In genomic region chr11:68900519-68901350, GRCm38 (mm10) we compare ENCODE assay signal across 9 mouse cellular contexts. TPM values are rescaled to one million over a fixed set of nuclear protein-coding genes. Genes with fewer than 3 reads are reported as not detected.
DNase-seq lines count a peak whose midpoint lies in the region; ATAC-seq and TF ChIP-seq lines count a peak whose summit lies in the region.
"Had no signal": no experiment of that assay in that cellular context is flagged by ENCODE, and none has a peak within 500 bp of the region (broad histone marks: within the 10 kb centered on the region; RNA-seq: fewer than 3 reads in every experiment).

No protein-coding gene starts in this region.

- H3K9ac ChIP-seq in embryonic facial prominence, embryonic 14.5 days (ENCODE audit: low read depth, low read length): peak overlapping the region; percentile 99
- H3K9ac ChIP-seq in intestine, embryonic 14.5 days (ENCODE audit: low read length): peak overlapping the region; percentile 27
- H3K9ac ChIP-seq in neural tube, embryonic 14.5 days (replicated peaks; ENCODE audit: low read depth, low read length): peak overlapping the region; percentile 51

- WGBS in lung, adult 2 months: 26% methylated on average over 31 of the region's 31 CpGs
- WGBS in embryonic facial prominence, embryonic 14.5 days: 22% methylated on average over 31 of the region's 31 CpGs
- WGBS in intestine, embryonic 14.5 days: 26% methylated on average over 31 of the region's 31 CpGs
- WGBS in neural tube, embryonic 14.5 days: 28% methylated on average over 31 of the region's 31 CpGs

- H3K4me2 ChIP-seq in embryonic facial prominence, embryonic 14.5 days (ENCODE audit: low read depth, low read length): peak overlapping the region; percentile 64
- H3K4me2 ChIP-seq in intestine, embryonic 14.5 days (ENCODE audit: low read length): peak overlapping the region; percentile 52
- peak overlapping the region; percentile 63 for H3K4me2 ChIP-seq in neural tube, embryonic 14.5 days (ENCODE audit: low read depth, low read length)

- no peak for DNase-seq in lung, adult 2 months
- DNase-seq in lung, postnatal 14 days: no peak
- no peak for DNase-seq in embryonic facial prominence, embryonic 14.5 days (ENCODE audit: low spot score)
- DNase-seq in intestine, embryonic 14.5 days (ENCODE audit: low spot score): no peak
- no peak for DNase-seq in adrenal gland, postnatal 4 days (ENCODE audit: low spot score in 2 of 2)
- no peak for DNase-seq in cerebellum, adult 18-20 months
- DNase-seq in spleen, postnatal 14 days (ENCODE audit: low spot score in 2 of 2): no peak

- no peaks in the 10 kb centered on the region; the same call in 1 of the 2 replicates for H3K4me1 ChIP-seq in lung, adult 2 months (ENCODE audit: control insufficient read depth, insufficient read depth, low read length)
- H3K4me1 ChIP-seq in embryonic facial prominence, embryonic 14.5 days (ENCODE audit: control insufficient read depth, insufficient read depth, low read length): no peaks in the 10 kb centered on the region; the same call in 1 of the 2 replicates
- peaks cover 6% of the 10 kb centered on the region for H3K4me1 ChIP-seq in intestine, embryonic 14.5 days (replicated peaks; ENCODE audit: control insufficient read depth, insufficient read depth, low read length)
- H3K4me1 ChIP-seq in neural tube, embryonic 14.5 days (ENCODE audit: control insufficient read depth, insufficient read depth, low read length): peaks cover 7% of the 10 kb centered on the region

- no peak for TF ChIP-seq CTCF in lung, adult 2 months (IDR thresholded peaks at IDR 0.05; ENCODE audit: insufficient read depth, low read length)

- peak overlapping the region; percentile 55 for H3K4me3 ChIP-seq in lung, adult 2 months (replicated peaks; ENCODE audit: extremely low read depth, low read depth, low read length)
- peak overlapping the region; percentile 58 for H3K4me3 ChIP-seq in embryonic facial prominence, embryonic 14.5 days (ENCODE audit: low read depth, low read length)
- H3K4me3 ChIP-seq in intestine, embryonic 14.5 days (ENCODE audit: low read depth, low read length): peak overlapping the region; percentile 99
- H3K4me3 ChIP-seq in neural tube, embryonic 14.5 days (ENCODE audit: low read depth, low read length): peak overlapping the region; percentile 72

- TF ChIP-seq POLR2A in lung, adult 2 months (IDR thresholded peaks at IDR 0.05; ENCODE audit: borderline replicate concordance, extremely low read depth, low read depth, low read length): no peak

- no peaks in the 10 kb centered on the region for H3K9me3 ChIP-seq in embryonic facial prominence, embryonic 14.5 days (ENCODE audit: control insufficient read depth, low read length)
- no peaks in the 10 kb centered on the region for H3K9me3 ChIP-seq in intestine, embryonic 14.5 days (ENCODE audit: control insufficient read depth, low read length)
- no peaks in the 10 kb centered on the region for H3K9me3 ChIP-seq in neural tube, embryonic 14.5 days (ENCODE audit: control insufficient read depth, low read length)

- no peak overlapping the region for H3K27ac ChIP-seq in embryonic facial prominence, embryonic 14.5 days (replicated peaks; ENCODE audit: low read depth, low read length)
- no peak overlapping the region for H3K27ac ChIP-seq in intestine, embryonic 14.5 days (ENCODE audit: low read depth)
- no peak overlapping the region for H3K27ac ChIP-seq in neural tube, embryonic 14.5 days (ENCODE audit: low read depth, low read length)

- no peak; the same call in 1 of the 2 replicates for ATAC-seq in embryonic facial prominence, embryonic 14.5 days (ENCODE audit: low read depth)
- peak; percentile 44 for ATAC-seq in intestine, embryonic 14.5 days (replicated peaks; ENCODE audit: low FRiP score, low TSS enrichment, low read depth)
- ATAC-seq in neural tube, embryonic 14.5 days (ENCODE audit: low read depth): peak; percentile 39

- H3K27me3 ChIP-seq in embryonic facial prominence, embryonic 14.5 days (replicated peaks; ENCODE audit: control insufficient read depth, insufficient read depth, low read length): no peaks in the 10 kb centered on the region
- H3K27me3 ChIP-seq in intestine, embryonic 14.5 days (replicated peaks; ENCODE audit: control insufficient read depth, insufficient read depth, low read length): no peaks in the 10 kb centered on the region
- no peaks in the 10 kb centered on the region for H3K27me3 ChIP-seq in neural tube, embryonic 14.5 days (ENCODE audit: control insufficient read depth, insufficient read depth, low read length)

- H3K36me3 ChIP-seq in embryonic facial prominence, embryonic 14.5 days (ENCODE audit: control insufficient read depth, insufficient read depth, low read length): peaks cover 31% of the 10 kb centered on the region
- H3K36me3 ChIP-seq in intestine, embryonic 14.5 days (ENCODE audit: control insufficient read depth, insufficient read depth, low read length): peaks cover 34% of the 10 kb centered on the region
- peaks cover 28% of the 10 kb centered on the region for H3K36me3 ChIP-seq in neural tube, embryonic 14.5 days (ENCODE audit: control insufficient read depth, insufficient read depth, low read length)

RNA-seq across cellular contexts. Expression of gene Rpl26, which starts 0.6 kb away (rescaled TPM):
- 469 and 674 TPM in 2 replicates for polyA plus RNA-seq in lung, adult 2 months (2012; rRNA removed)
- polyA plus RNA-seq in embryonic facial prominence, embryonic 14.5 days (2014; fragmentation: Nextera tagmentation; extraction: Ambion mirVana): 1,088 and 1,233 TPM in 2 replicates
- 1,271 and 1,334 TPM in 2 replicates for polyA plus RNA-seq in intestine, embryonic 14.5 days (2014; fragmentation: Nextera tagmentation; extraction: Ambion mirVana)
- polyA plus RNA-seq in neural tube, embryonic 14.5 days (2014; fragmentation: Nextera tagmentation; extraction: Ambion mirVana): 594 and 606 TPM in 2 replicates
- 1,000 to 10,000 TPM; 1,502 to 1,552 TPM for total RNA-seq in adrenal gland, postnatal 4 days (2021)

RNA-seq across cellular contexts. Expression of gene Rnf222, which starts 12.4 kb away (rescaled TPM):
- 0.14 and 1.4 TPM in 2 replicates for polyA plus RNA-seq in lung, adult 2 months (2012; rRNA removed)
- polyA plus RNA-seq in embryonic facial prominence, embryonic 14.5 days (2014; fragmentation: Nextera tagmentation; extraction: Ambion mirVana): 0.17 and 0.45 TPM in 2 replicates
- 0.07 and 0.11 TPM in 2 replicates for polyA plus RNA-seq in intestine, embryonic 14.5 days (2014; fragmentation: Nextera tagmentation; extraction: Ambion mirVana)
- not detected in 2 replicates for polyA plus RNA-seq in neural tube, embryonic 14.5 days (2014; fragmentation: Nextera tagmentation; extraction: Ambion mirVana)
- under 1 TPM; 0.17 to 0.20 TPM for total RNA-seq in adrenal gland, postnatal 4 days (2021)
- polyA plus RNA-seq: macrophage had no signal

RNA-seq across cellular contexts. Expression of gene Odf4, which starts 26.1 kb away (rescaled TPM):
- 0.19 and 0.25 TPM in 2 replicates for polyA plus RNA-seq in lung, adult 2 months (2012; rRNA removed)
- not detected in 2 replicates for polyA plus RNA-seq in embryonic facial prominence, embryonic 14.5 days (2014; fragmentation: Nextera tagmentation; extraction: Ambion mirVana)
- polyA plus RNA-seq in intestine, embryonic 14.5 days (2014; fragmentation: Nextera tagmentation; extraction: Ambion mirVana): 0.22 TPM in 1 of 2 replicates, not detected in the other
- polyA plus RNA-seq in neural tube, embryonic 14.5 days (2014; fragmentation: Nextera tagmentation; extraction: Ambion mirVana): 0.89 and 1.3 TPM in 2 replicates
- 1 to 10 TPM; 1.5 TPM for total RNA-seq in adrenal gland, postnatal 4 days (2021)
- polyA plus RNA-seq: macrophage had no signal

RNA-seq across cellular contexts. Expression of gene Ndel1, which starts 29.1 kb away (rescaled TPM):
- polyA plus RNA-seq in lung, adult 2 months (2012; rRNA removed): 74.3 and 75.3 TPM in 2 replicates
- polyA plus RNA-seq in embryonic facial prominence, embryonic 14.5 days (2014; fragmentation: Nextera tagmentation; extraction: Ambion mirVana): 90.0 and 95.4 TPM in 2 replicates
- polyA plus RNA-seq in intestine, embryonic 14.5 days (2014; fragmentation: Nextera tagmentation; extraction: Ambion mirVana): 60.0 and 60.3 TPM in 2 replicates
- polyA plus RNA-seq in neural tube, embryonic 14.5 days (2014; fragmentation: Nextera tagmentation; extraction: Ambion mirVana): 96.3 and 109 TPM in 2 replicates
- total RNA-seq in adrenal gland, postnatal 4 days (2021): 10 to 100 TPM; 59.1 to 61.4 TPM

RNA-seq across cellular contexts. Expression of gene Arhgef15, which starts 56.5 kb away (rescaled TPM):
- polyA plus RNA-seq in lung, adult 2 months (2012; rRNA removed): 359 and 419 TPM in 2 replicates
- 7.3 and 8.9 TPM in 2 replicates for polyA plus RNA-seq in embryonic facial prominence, embryonic 14.5 days (2014; fragmentation: Nextera tagmentation; extraction: Ambion mirVana)
- polyA plus RNA-seq in intestine, embryonic 14.5 days (2014; fragmentation: Nextera tagmentation; extraction: Ambion mirVana): 9.6 and 9.9 TPM in 2 replicates
- polyA plus RNA-seq in neural tube, embryonic 14.5 days (2014; fragmentation: Nextera tagmentation; extraction: Ambion mirVana): 20.4 and 24.7 TPM in 2 replicates
- total RNA-seq in adrenal gland, postnatal 4 days (2021): 10 to 100 TPM; 28.6 to 29.5 TPM
- polyA plus RNA-seq: macrophage had no signal

Comparison
In these comparisons a context has a peak if more than half of its experiments do, and no peak if none do; other contexts are left out.
1. H3K9ac ChIP-seq: peak in every context shown above with its lines; median percentile 99 in embryonic facial prominence, embryonic 14.5 days; 51 in neural tube, embryonic 14.5 days; 27 in intestine, embryonic 14.5 days.